Mouse (Mus musculus) cortical plate, adult 2 months (tissue): ENCODE results near the gene Ak4.

ENCODE experiments used
- CTCF ChIP-seq: fragments of 200-500 bp; IDR thresholded peaks from 2 replicates; pipeline ENCODE4 v1.5.1; 2011; ENCODE audit warnings: mild to moderate bottlenecking, control low read depth, low read length; ENCODE audit not compliant: insufficient read depth; ENCODE audit errors: extremely low read depth
- POLR2A ChIP-seq: fragments of 200-500 bp; IDR thresholded peaks from 2 replicates; pipeline ENCODE4 v1.6.1; 2011; ENCODE audit warnings: mild to moderate bottlenecking, low read length, control low read depth; ENCODE audit not compliant: insufficient read depth; ENCODE audit errors: extremely low read depth

GRCm38 (mm10) chr4:101511768-101512521 is 92.9 kb downstream of the Ak4 start:
- no peak for TF ChIP-seq CTCF
- TF ChIP-seq POLR2A: no peak
